Mouse (Mus musculus): Measurements from ENCODE around the gene Sez6l. TPM values are rescaled to one million over a fixed set of nuclear protein-coding genes. Genes with fewer than 3 reads are reported as not detected.

Sez6l gene
- polyA plus RNA-seq, 1 experiment from 2014 or later = 4.7 TPM

DNA sequence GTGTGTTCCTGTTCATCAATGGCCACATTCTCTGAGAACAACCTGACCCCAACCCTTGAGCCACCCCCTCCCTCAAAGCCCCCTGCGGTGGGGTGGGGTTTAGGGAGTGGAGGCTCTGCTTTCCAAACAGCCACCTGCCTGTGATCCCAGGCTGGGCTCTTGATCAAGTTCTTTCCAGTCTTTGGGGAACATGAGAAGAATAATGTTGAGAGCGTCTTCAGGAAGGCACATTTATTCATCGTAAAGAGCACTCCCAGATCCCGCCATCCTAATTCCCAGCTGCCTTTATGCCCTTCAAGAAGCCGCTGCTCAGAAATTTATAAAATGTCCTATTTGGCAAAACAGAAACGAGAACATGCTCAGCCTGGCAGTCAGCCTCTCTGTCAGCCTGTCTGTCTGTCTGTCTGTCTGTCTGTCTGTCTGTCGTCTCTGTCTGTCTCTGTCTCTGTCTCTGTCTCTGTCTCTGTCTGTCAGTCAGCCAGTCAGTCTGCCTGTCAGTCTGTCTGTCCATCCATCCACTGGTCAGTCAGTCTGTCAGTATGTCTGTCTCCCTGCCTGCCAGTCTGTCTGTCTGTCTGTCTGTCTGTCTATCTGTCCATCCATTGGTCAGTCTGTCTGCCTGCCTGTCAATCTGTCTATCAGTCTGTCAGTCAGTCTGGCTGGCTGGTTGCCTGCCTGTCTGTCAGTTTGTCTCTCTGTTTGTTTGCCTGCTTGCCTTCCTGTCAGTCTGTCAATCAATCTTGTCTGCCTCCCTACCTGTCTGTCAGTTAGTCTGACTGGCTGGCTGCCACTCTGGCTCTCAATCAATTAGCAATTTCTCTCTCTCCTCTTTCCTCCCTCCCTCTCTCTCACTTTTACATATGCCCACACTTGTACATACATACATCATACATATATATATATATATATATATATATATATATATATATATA, 19.0 kb upstream of the Sez6l start:
- Histone ChIP-seq H3K4me2 (ENCODE audit: low read depth) (no peak overlapping the region), H3K4me1 (ENCODE audit: control insufficient read depth, insufficient read depth, low read length) (peaks cover 5% of the 10 kb centered on the region; the same call in 1 of the 2 replicates), H3K27me3 (ENCODE audit: control insufficient read depth, insufficient read depth, low read length) (no peaks in the 10 kb centered on the region), H3K27ac (ENCODE audit: low read depth, low read length) (no peak overlapping the region), H3K9me3 (ENCODE audit: control insufficient read depth, low read length) (no peaks in the 10 kb centered on the region), H3K9ac (ENCODE audit: low read length) (no peak overlapping the region), H3K4me3 (ENCODE audit: low read depth, low read length) (no peak overlapping the region), H3K36me3 (ENCODE audit: control insufficient read depth, insufficient read depth, low read length) (no peaks in the 10 kb centered on the region)
- WGBS = 80% methylated on average over 7 of the region's 7 CpGs
- ATAC-seq (ENCODE audit: insufficient read depth, low FRiP score, low TSS enrichment) (no peak), DNase-seq (ENCODE audit: low spot score) (no peak)

DNA sequence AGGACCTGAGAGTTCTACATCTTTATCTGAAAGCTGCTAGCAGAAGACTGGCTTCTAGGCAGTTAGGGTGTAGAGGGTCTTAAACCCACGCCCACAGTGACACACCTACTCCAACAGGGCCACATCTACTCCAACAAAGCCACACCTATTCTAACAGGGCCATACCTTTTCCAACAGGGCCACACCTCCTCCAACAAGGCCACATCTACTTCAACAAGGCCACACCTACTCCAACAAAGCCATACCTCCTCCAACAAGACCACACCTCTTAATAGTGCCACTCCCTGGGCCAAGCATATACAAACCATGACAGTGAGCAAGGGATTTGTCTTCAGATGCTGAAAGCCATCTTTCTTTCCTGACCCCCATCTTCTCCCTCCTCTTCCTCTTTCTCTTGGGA, 14.7 kb upstream of the Sez6l start:
- no peaks in the 10 kb centered on the region for H3K4me1 ChIP-seq (ENCODE audit: control insufficient read depth, insufficient read depth, low read length)
- no peak for ATAC-seq (ENCODE audit: insufficient read depth, low FRiP score, low TSS enrichment)
- H3K27ac ChIP-seq (ENCODE audit: low read depth, low read length) = no peak overlapping the region
- no peak overlapping the region for H3K4me3 ChIP-seq (ENCODE audit: low read depth, low read length)
- H3K36me3 ChIP-seq (ENCODE audit: control insufficient read depth, insufficient read depth, low read length) = no peaks in the 10 kb centered on the region
- no peaks in the 10 kb centered on the region for H3K9me3 ChIP-seq (ENCODE audit: control insufficient read depth, low read length)
- H3K9ac ChIP-seq (ENCODE audit: low read length) = no peak overlapping the region
- no peaks in the 10 kb centered on the region for H3K27me3 ChIP-seq (ENCODE audit: control insufficient read depth, insufficient read depth, low read length)
- DNase-seq (ENCODE audit: low spot score) = no peak
- H3K4me2 ChIP-seq (ENCODE audit: low read depth) = no peak overlapping the region
- WGBS = 62% methylated on average over 1 of the region's 1 CpGs

DNA sequence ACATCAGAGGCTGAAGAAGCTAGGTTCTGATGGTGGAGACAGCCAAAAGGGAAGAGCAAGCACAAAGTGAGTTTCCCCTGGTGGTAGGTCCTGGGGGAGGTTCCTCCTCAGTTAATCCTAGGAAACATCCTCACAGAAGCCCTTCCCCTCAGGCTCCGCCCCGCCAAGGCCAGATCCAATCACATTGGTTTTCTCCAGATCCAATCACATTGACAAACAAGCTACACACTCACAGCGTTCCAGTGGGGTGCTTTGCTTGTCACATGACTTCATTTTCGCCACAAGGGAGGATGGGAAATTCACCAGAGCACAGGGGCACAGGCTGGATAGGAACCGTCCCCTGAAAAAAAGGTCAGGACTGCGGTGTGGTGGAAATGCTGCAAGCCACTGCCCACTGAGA, 9.1 kb upstream of the Sez6l start:
- Histone ChIP-seq H3K4me1 (ENCODE audit: control insufficient read depth, insufficient read depth, low read length) (no peaks in the 10 kb centered on the region), H3K27ac (ENCODE audit: low read depth, low read length) (no peak overlapping the region), H3K27me3 (ENCODE audit: control insufficient read depth, insufficient read depth, low read length) (no peaks in the 10 kb centered on the region), H3K9me3 (ENCODE audit: control insufficient read depth, low read length) (no peaks in the 10 kb centered on the region), H3K9ac (ENCODE audit: low read length) (no peak overlapping the region), H3K4me3 (ENCODE audit: low read depth, low read length) (no peak overlapping the region), H3K36me3 (ENCODE audit: control insufficient read depth, insufficient read depth, low read length) (no peaks in the 10 kb centered on the region), H3K4me2 (ENCODE audit: low read depth) (no peak overlapping the region)
- ATAC-seq (ENCODE audit: insufficient read depth, low FRiP score, low TSS enrichment) = no peak
- 52% methylated on average over 6 of the region's 6 CpGs for WGBS
- DNase-seq (ENCODE audit: low spot score) = no peak

DNA sequence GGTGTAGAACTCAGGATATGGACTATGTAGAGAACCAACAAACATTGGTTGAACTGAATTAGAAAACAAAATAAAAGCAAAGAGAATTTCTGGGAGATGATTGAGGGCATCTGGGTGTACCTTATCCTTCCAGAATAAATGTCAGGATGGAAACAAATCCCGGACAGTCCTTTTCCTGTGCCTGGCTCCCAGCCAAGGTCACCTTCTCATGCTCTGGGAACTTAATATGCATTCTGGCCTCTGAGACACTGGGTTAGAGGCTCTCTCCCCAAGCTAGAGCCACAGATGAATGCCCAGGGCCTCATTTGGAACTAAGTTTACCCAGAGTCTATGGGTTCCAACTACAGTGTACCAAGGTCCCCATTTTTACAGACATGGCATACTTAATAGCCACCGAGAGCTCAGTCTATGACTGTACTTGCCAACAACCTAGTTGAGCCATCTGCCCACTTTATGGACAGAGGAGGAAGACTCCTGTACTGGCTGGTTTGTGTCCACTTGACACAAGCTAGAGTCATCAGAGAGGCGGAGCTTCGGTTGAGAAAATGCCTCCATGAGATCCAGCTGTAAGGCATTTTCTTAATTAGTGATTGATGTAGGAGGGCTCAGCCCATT, 7.3 kb upstream of the Sez6l start:
- Histone ChIP-seq H3K27ac (ENCODE audit: low read depth, low read length) (no peak overlapping the region), H3K4me2 (ENCODE audit: low read depth) (no peak overlapping the region), H3K36me3 (ENCODE audit: control insufficient read depth, insufficient read depth, low read length) (no peaks in the 10 kb centered on the region), H3K27me3 (ENCODE audit: control insufficient read depth, insufficient read depth, low read length) (no peaks in the 10 kb centered on the region), H3K4me3 (ENCODE audit: low read depth, low read length) (no peak overlapping the region), H3K4me1 (ENCODE audit: control insufficient read depth, insufficient read depth, low read length) (no peaks in the 10 kb centered on the region), H3K9ac (ENCODE audit: low read length) (no peak overlapping the region), H3K9me3 (ENCODE audit: control insufficient read depth, low read length) (no peaks in the 10 kb centered on the region)
- DNase-seq (ENCODE audit: low spot score) = no peak
- ATAC-seq (ENCODE audit: insufficient read depth, low FRiP score, low TSS enrichment) = no peak
- WGBS = 89% methylated on average over 4 of the region's 4 CpGs

DNA sequence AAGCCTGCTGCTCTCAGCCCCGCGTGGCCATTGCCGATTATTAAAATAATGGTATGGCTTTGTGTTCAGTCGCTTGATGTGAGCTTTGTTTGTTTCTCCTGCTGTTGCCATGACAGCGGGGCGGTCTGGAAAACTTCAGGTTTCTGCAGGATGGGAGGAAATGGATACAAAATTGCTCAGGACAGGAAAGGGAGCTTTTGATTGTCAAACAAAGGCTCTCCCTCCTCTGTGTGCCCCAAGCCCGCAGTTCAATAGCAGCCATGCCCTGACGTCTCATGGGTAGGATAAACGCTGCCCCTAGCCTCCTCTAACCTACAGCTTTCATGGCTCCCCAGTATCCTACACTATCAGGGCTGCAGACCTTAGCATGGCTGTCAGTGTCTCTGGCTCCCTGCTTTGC, 6.3 kb upstream of the Sez6l start:
- DNase-seq (ENCODE audit: low spot score) (peak; percentile 39), ATAC-seq (ENCODE audit: insufficient read depth, low FRiP score, low TSS enrichment) (no peak)
- H3K4me1 ChIP-seq (ENCODE audit: control insufficient read depth, insufficient read depth, low read length) = no peaks in the 10 kb centered on the region
- H3K4me3 ChIP-seq (ENCODE audit: low read depth, low read length) = no peak overlapping the region
- no peak overlapping the region for H3K4me2 ChIP-seq (ENCODE audit: low read depth)
- 0 out of 2 replicates have a peak, but pooled peaks cover 2% of the 10 kb centered on the region for H3K27me3 ChIP-seq (ENCODE audit: control insufficient read depth, insufficient read depth, low read length)
- no peak overlapping the region for H3K9ac ChIP-seq (ENCODE audit: low read length)
- 42% methylated on average over 9 of the region's 9 CpGs for WGBS
- no peaks in the 10 kb centered on the region for H3K9me3 ChIP-seq (ENCODE audit: control insufficient read depth, low read length)
- H3K36me3 ChIP-seq (ENCODE audit: control insufficient read depth, insufficient read depth, low read length) = no peaks in the 10 kb centered on the region
- no peak overlapping the region for H3K27ac ChIP-seq (ENCODE audit: low read depth, low read length)

DNA sequence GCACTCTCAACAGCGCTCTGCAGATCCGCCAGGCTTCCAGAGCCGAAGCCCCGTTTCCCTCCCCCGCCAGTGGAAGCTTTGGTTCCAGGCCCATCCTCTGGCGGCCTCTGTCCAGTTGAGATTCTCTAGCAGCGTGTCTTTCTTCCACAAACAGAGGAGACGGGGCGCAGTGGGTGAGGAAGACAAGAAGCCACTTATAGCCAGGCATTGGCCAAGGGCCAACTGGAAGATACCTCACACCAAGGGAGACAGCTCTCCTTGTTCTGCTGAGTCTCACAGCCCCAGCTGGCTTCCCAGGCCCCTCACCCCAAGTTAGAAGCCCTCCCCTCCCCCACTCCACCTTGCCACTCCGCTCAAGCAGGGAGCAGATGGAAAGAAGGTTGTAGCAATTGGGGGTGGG, 765 bp upstream of the Sez6l start:
- Histone ChIP-seq H3K27ac (ENCODE audit: low read depth, low read length) (no peak overlapping the region), H3K4me2 (ENCODE audit: low read depth) (no peak overlapping the region), H3K36me3 (ENCODE audit: control insufficient read depth, insufficient read depth, low read length) (no peaks in the 10 kb centered on the region), H3K4me3 (ENCODE audit: low read depth, low read length) (no peak overlapping the region), H3K9me3 (ENCODE audit: control insufficient read depth, low read length) (no peaks in the 10 kb centered on the region), H3K27me3 (ENCODE audit: control insufficient read depth, insufficient read depth, low read length) (peaks cover 34% of the 10 kb centered on the region), H3K9ac (ENCODE audit: low read length) (no peak overlapping the region), H3K4me1 (ENCODE audit: control insufficient read depth, insufficient read depth, low read length) (peaks cover 2% of the 10 kb centered on the region; the same call in 1 of the 2 replicates)
- ATAC-seq (ENCODE audit: insufficient read depth, low FRiP score, low TSS enrichment) (no peak), DNase-seq (ENCODE audit: low spot score) (peak; percentile 33)
- WGBS = 7% methylated on average over 10 of the region's 10 CpGs

DNA sequence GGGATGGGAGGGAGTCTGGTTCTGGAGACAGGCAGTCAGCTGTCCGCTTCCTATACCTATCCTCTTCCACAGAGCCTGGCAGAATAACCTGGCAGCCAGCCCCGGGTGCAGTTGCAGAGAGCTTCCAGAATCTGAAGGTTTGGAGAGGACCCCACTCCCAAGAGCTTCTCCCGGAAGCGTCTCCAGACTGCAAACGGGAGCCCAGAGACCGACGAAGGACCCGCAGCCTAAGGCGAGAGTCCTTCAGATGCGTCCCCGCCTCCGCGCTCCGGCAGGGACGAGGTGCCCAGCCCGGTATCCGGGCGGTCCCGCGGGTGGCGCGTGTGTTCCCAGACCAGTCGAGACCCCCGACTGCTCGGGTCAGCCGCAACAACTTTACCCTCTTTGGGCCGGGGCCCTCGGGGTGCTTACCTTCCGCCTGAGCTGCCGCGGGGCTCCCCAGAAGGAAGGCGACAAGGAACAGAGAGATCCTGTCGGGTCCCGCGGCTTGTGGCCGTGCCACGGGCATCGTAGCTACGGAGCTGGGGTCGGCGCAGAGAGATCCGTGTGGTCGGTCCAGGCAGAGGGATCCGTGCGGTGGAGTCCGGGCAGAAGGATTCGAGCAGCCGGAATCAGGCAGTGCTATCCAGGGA, 508 bp downstream of the Sez6l start:
- Histone ChIP-seq H3K27ac (ENCODE audit: low read depth, low read length) (peak overlapping the region; percentile 39; the same call in 1 of the 2 replicates), H3K9me3 (ENCODE audit: control insufficient read depth, low read length) (no peaks in the 10 kb centered on the region), H3K9ac (ENCODE audit: low read length) (peak overlapping the region; percentile 68), H3K36me3 (ENCODE audit: control insufficient read depth, insufficient read depth, low read length) (no peaks in the 10 kb centered on the region), H3K4me3 (ENCODE audit: low read depth, low read length) (peak overlapping the region; percentile 45), H3K4me1 (ENCODE audit: control insufficient read depth, insufficient read depth, low read length) (peaks cover 2% of the 10 kb centered on the region; the same call in 1 of the 2 replicates), H3K4me2 (ENCODE audit: low read depth) (peak overlapping the region; percentile 73), H3K27me3 (ENCODE audit: control insufficient read depth, insufficient read depth, low read length) (peaks cover 34% of the 10 kb centered on the region)
- ATAC-seq (ENCODE audit: insufficient read depth, low FRiP score, low TSS enrichment) (peak; percentile 39; the same call in 1 of the 2 replicates), DNase-seq (ENCODE audit: low spot score) (peak; percentile 53)
- WGBS = under 1% methylated on average over 42 of the region's 48 CpGs

DNA sequence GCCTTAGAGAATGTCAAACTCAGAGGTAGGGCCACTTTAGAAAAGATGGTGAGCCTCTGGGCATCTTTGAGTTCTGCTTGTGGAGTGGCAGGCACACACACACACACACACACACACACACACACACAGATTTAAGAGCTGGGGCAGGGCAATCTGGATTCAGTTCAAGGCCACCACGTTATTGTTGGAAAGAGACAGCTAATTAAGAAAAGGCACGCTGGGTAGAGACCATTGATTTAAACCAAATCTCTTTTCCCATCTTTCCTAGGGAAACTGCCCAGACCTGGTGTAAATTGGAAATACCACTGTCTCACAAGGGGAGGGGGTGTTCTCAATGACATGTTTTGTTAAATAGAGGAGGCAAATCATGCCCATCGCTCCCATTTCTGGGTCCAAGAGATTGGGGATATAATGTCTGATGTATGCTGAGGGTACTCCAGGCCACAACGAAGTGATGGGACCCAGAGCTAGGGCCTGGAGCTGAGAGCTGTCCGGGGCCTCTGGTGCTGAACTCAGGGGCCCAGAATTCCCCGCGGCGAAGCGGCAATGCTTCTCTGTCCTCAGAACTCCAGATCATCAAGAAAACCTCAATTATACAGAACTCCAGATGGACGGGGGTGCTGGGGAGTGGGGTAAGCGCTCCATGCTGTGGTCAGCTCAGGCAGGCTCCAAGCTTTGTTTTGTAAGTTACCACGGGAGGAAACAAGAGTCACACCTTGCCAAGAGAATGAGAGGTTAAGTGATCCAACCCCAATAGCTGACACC, 1.7 kb downstream of the Sez6l start:
- H3K4me2 ChIP-seq (ENCODE audit: low read depth) = peak overlapping the region; percentile 73
- H3K4me3 ChIP-seq (ENCODE audit: low read depth, low read length) = peak overlapping the region; percentile 45; the same call in 1 of the 2 replicates
- peaks cover 34% of the 10 kb centered on the region for H3K27me3 ChIP-seq (ENCODE audit: control insufficient read depth, insufficient read depth, low read length)
- peak; percentile 63 for DNase-seq (ENCODE audit: low spot score)
- H3K9ac ChIP-seq (ENCODE audit: low read length) = no peak overlapping the region
- H3K36me3 ChIP-seq (ENCODE audit: control insufficient read depth, insufficient read depth, low read length) = no peaks in the 10 kb centered on the region
- H3K27ac ChIP-seq (ENCODE audit: low read depth, low read length) = no peak overlapping the region
- peaks cover 2% of the 10 kb centered on the region; the same call in 1 of the 2 replicates for H3K4me1 ChIP-seq (ENCODE audit: control insufficient read depth, insufficient read depth, low read length)
- WGBS = 9% methylated on average over 12 of the region's 12 CpGs
- ATAC-seq (ENCODE audit: insufficient read depth, low FRiP score, low TSS enrichment) = no peak
- H3K9me3 ChIP-seq (ENCODE audit: control insufficient read depth, low read length) = no peaks in the 10 kb centered on the region
